Mouse (Mus musculus): ENCODE data around the gene Inf2. TPM values are rescaled to one million over a fixed set of nuclear protein-coding genes. Genes with fewer than 3 reads are reported as not detected.
A peak's percentile ranks its signal among the peaks of the same experiment; 100 is the strongest.

The Inf2 gene
- polyA plus RNA-seq, 1 experiment from 2014 or later = 4.3 TPM

- H3K9ac ChIP-seq (ENCODE audit: low read length) = no peak overlapping the region
- DNase-seq (ENCODE audit: low spot score) = no peak
- no peaks in the 10 kb centered on the region for H3K36me3 ChIP-seq (ENCODE audit: control insufficient read depth, insufficient read depth, low read length)
- no peak overlapping the region for H3K4me3 ChIP-seq (ENCODE audit: low read depth, low read length)
- H3K9me3 ChIP-seq (ENCODE audit: control insufficient read depth, low read length) = no peaks in the 10 kb centered on the region
- 84% methylated on average over 3 of the region's 3 CpGs for WGBS
- H3K27ac ChIP-seq (ENCODE audit: low read depth) = no peak overlapping the region
- peaks cover 23% of the 10 kb centered on the region for H3K27me3 ChIP-seq (replicated peaks; ENCODE audit: control insufficient read depth, insufficient read depth, low read length)
- ATAC-seq (replicated peaks; ENCODE audit: low FRiP score, low TSS enrichment, low read depth) = no peak
- H3K4me1 ChIP-seq (replicated peaks; ENCODE audit: control insufficient read depth, insufficient read depth, low read length) = peaks cover 23% of the 10 kb centered on the region; the same call in 1 of the 2 replicates
- no peak overlapping the region for H3K4me2 ChIP-seq (ENCODE audit: low read length)
Observed at GRCm38 (mm10) chr12:112621900-112622299, 33.3 kb downstream of the Inf2 start.

- H3K4me2 ChIP-seq (ENCODE audit: low read length) = no peak overlapping the region
- peaks cover 15% of the 10 kb centered on the region for H3K4me1 ChIP-seq (replicated peaks; ENCODE audit: control insufficient read depth, insufficient read depth, low read length)
- H3K27ac ChIP-seq (ENCODE audit: low read depth) = no peak overlapping the region
- peaks cover 22% of the 10 kb centered on the region for H3K27me3 ChIP-seq (replicated peaks; ENCODE audit: control insufficient read depth, insufficient read depth, low read length)
- H3K4me3 ChIP-seq (ENCODE audit: low read depth, low read length) = no peak overlapping the region
- no peaks in the 10 kb centered on the region for H3K36me3 ChIP-seq (ENCODE audit: control insufficient read depth, insufficient read depth, low read length)
- ATAC-seq (replicated peaks; ENCODE audit: low FRiP score, low TSS enrichment, low read depth) (no peak), DNase-seq (ENCODE audit: low spot score) (peak; percentile 91)
- H3K9ac ChIP-seq (ENCODE audit: low read length) = no peak overlapping the region
- WGBS = 19% methylated on average over 2 of the region's 2 CpGs
- H3K9me3 ChIP-seq (ENCODE audit: control insufficient read depth, low read length) = no peaks in the 10 kb centered on the region
Observed at GRCm38 (mm10) chr12:112623742-112624141, 35.2 kb downstream of the Inf2 start.

GRCm38 (mm10) chr12:112625700-112626099 lies 37.1 kb downstream of the Inf2 start:
- H3K9me3 ChIP-seq (ENCODE audit: control insufficient read depth, low read length) = no peaks in the 10 kb centered on the region
- 69% methylated on average over 4 of the region's 4 CpGs for WGBS
- no peaks in the 10 kb centered on the region for H3K36me3 ChIP-seq (ENCODE audit: control insufficient read depth, insufficient read depth, low read length)
- no peak overlapping the region for H3K9ac ChIP-seq (ENCODE audit: low read length)
- peaks cover 11% of the 10 kb centered on the region for H3K27me3 ChIP-seq (replicated peaks; ENCODE audit: control insufficient read depth, insufficient read depth, low read length)
- no peak overlapping the region for H3K27ac ChIP-seq (ENCODE audit: low read depth)
- DNase-seq (ENCODE audit: low spot score) = no peak
- H3K4me1 ChIP-seq (replicated peaks; ENCODE audit: control insufficient read depth, insufficient read depth, low read length) = peaks cover 11% of the 10 kb centered on the region
- no peak overlapping the region for H3K4me2 ChIP-seq (ENCODE audit: low read length)
- H3K4me3 ChIP-seq (ENCODE audit: low read depth, low read length) = no peak overlapping the region
- ATAC-seq (replicated peaks; ENCODE audit: low FRiP score, low TSS enrichment, low read depth) = no peak

- ATAC-seq (replicated peaks; ENCODE audit: low FRiP score, low TSS enrichment, low read depth) (no peak), DNase-seq (ENCODE audit: low spot score) (no peak)
- 62% methylated on average over 6 of the region's 6 CpGs for WGBS
- Histone ChIP-seq H3K4me3 (ENCODE audit: low read depth, low read length) (no peak overlapping the region), H3K9me3 (ENCODE audit: control insufficient read depth, low read length) (no peaks in the 10 kb centered on the region), H3K27me3 (replicated peaks; ENCODE audit: control insufficient read depth, insufficient read depth, low read length) (peaks cover 4% of the 10 kb centered on the region), H3K4me1 (replicated peaks; ENCODE audit: control insufficient read depth, insufficient read depth, low read length) (peaks cover 11% of the 10 kb centered on the region; the same call in 1 of the 2 replicates), H3K4me2 (ENCODE audit: low read length) (no peak overlapping the region), H3K36me3 (ENCODE audit: control insufficient read depth, insufficient read depth, low read length) (no peaks in the 10 kb centered on the region), H3K27ac (ENCODE audit: low read depth) (no peak overlapping the region), H3K9ac (ENCODE audit: low read length) (no peak overlapping the region)
Observed at GRCm38 (mm10) chr12:112626455-112626854, 37.9 kb downstream of the Inf2 start.

GRCm38 (mm10) chr12:112627097-112627881 lies 38.7 kb downstream of the Inf2 start:
- 56% methylated on average over 7 of the region's 7 CpGs for WGBS
- H3K27me3 ChIP-seq (replicated peaks; ENCODE audit: control insufficient read depth, insufficient read depth, low read length) = no peaks in the 10 kb centered on the region

GRCm38 (mm10) chr12:112628197-112628596 lies 39.6 kb downstream of the Inf2 start:
- H3K9me3 ChIP-seq (ENCODE audit: control insufficient read depth, low read length) = no peaks in the 10 kb centered on the region
- no peak for ATAC-seq (replicated peaks; ENCODE audit: low FRiP score, low TSS enrichment, low read depth)
- DNase-seq (ENCODE audit: low spot score) = no peak
- peaks cover 23% of the 10 kb centered on the region for H3K4me1 ChIP-seq (replicated peaks; ENCODE audit: control insufficient read depth, insufficient read depth, low read length)
- no peak overlapping the region for H3K27ac ChIP-seq (ENCODE audit: low read depth)
- H3K27me3 ChIP-seq (replicated peaks; ENCODE audit: control insufficient read depth, insufficient read depth, low read length) = no peaks in the 10 kb centered on the region
- no peak overlapping the region for H3K9ac ChIP-seq (ENCODE audit: low read length)
- 87% methylated on average over 6 of the region's 6 CpGs for WGBS
- H3K4me2 ChIP-seq (ENCODE audit: low read length) = no peak overlapping the region
- H3K36me3 ChIP-seq (ENCODE audit: control insufficient read depth, insufficient read depth, low read length) = no peaks in the 10 kb centered on the region
- H3K4me3 ChIP-seq (ENCODE audit: low read depth, low read length) = no peak overlapping the region

More at GRCm38 (mm10) chr12:112627097-112627881, 38.7 kb downstream of the Inf2 start:
- no peak for DNase-seq (ENCODE audit: low spot score)
- no peak overlapping the region for H3K9ac ChIP-seq (ENCODE audit: low read length)
- no peak for ATAC-seq (replicated peaks; ENCODE audit: low FRiP score, low TSS enrichment, low read depth)
- H3K9me3 ChIP-seq (ENCODE audit: control insufficient read depth, low read length) = no peaks in the 10 kb centered on the region
- no peak overlapping the region for H3K27ac ChIP-seq (ENCODE audit: low read depth)
- no peak overlapping the region for H3K4me3 ChIP-seq (ENCODE audit: low read depth, low read length)
- peaks cover 18% of the 10 kb centered on the region for H3K4me1 ChIP-seq (replicated peaks; ENCODE audit: control insufficient read depth, insufficient read depth, low read length)
- H3K36me3 ChIP-seq (ENCODE audit: control insufficient read depth, insufficient read depth, low read length) = no peaks in the 10 kb centered on the region
- H3K4me2 ChIP-seq (ENCODE audit: low read length) = no peak overlapping the region

- H3K9ac ChIP-seq (ENCODE audit: low read length) = 0 out of 2 replicates have a peak overlapping the region, but pooled peaks have one; percentile 27
- no peaks in the 10 kb centered on the region for H3K27me3 ChIP-seq (replicated peaks; ENCODE audit: control insufficient read depth, insufficient read depth, low read length)
- H3K27ac ChIP-seq (ENCODE audit: low read depth) = no peak overlapping the region
- H3K4me3 ChIP-seq (ENCODE audit: low read depth, low read length) = peak overlapping the region; percentile 22; the same call in 1 of the 2 replicates
- ATAC-seq (replicated peaks; ENCODE audit: low FRiP score, low TSS enrichment, low read depth) (peak; percentile 83), DNase-seq (ENCODE audit: low spot score) (peak; percentile 78)
- 35% methylated on average over 19 of the region's 19 CpGs for WGBS
- H3K4me2 ChIP-seq (ENCODE audit: low read length) = peak overlapping the region; percentile 53
- no peaks in the 10 kb centered on the region for H3K9me3 ChIP-seq (ENCODE audit: control insufficient read depth, low read length)
- H3K4me1 ChIP-seq (replicated peaks; ENCODE audit: control insufficient read depth, insufficient read depth, low read length) = peaks cover 23% of the 10 kb centered on the region
- H3K36me3 ChIP-seq (ENCODE audit: control insufficient read depth, insufficient read depth, low read length) = no peaks in the 10 kb centered on the region
Observed at GRCm38 (mm10) chr12:112628928-112629721, 40.5 kb downstream of the Inf2 start.

GRCm38 (mm10) chr12:112630029-112630428 lies 41.4 kb downstream of the Inf2 start:
- no peak overlapping the region for H3K4me2 ChIP-seq (ENCODE audit: low read length)
- no peak overlapping the region for H3K27ac ChIP-seq (ENCODE audit: low read depth)
- peaks cover 23% of the 10 kb centered on the region for H3K4me1 ChIP-seq (replicated peaks; ENCODE audit: control insufficient read depth, insufficient read depth, low read length)
- 95% methylated on average over 12 of the region's 12 CpGs for WGBS
- H3K27me3 ChIP-seq (replicated peaks; ENCODE audit: control insufficient read depth, insufficient read depth, low read length) = no peaks in the 10 kb centered on the region
- ATAC-seq (replicated peaks; ENCODE audit: low FRiP score, low TSS enrichment, low read depth) (no peak), DNase-seq (ENCODE audit: low spot score) (no peak)
- H3K4me3 ChIP-seq (ENCODE audit: low read depth, low read length) = no peak overlapping the region
- H3K36me3 ChIP-seq (ENCODE audit: control insufficient read depth, insufficient read depth, low read length) = no peaks in the 10 kb centered on the region
- H3K9ac ChIP-seq (ENCODE audit: low read length) = no peak overlapping the region
- H3K9me3 ChIP-seq (ENCODE audit: control insufficient read depth, low read length) = no peaks in the 10 kb centered on the region

All from intestine, embryonic 14.5 days (tissue).